Comparison of ENCODE assay signal across 10 mouse cellular contexts in genomic region chr3:101405495-101405894, GRCm38 (mm10). TPM values are rescaled to one million over a fixed set of nuclear protein-coding genes. Genes with fewer than 3 reads are reported as not detected.
A peak's percentile ranks its signal among the peaks of the same experiment; 100 is the strongest.
DNase-seq lines count a peak whose midpoint lies in the region; ATAC-seq and TF ChIP-seq lines count a peak whose summit lies in the region.
"Had no signal": no experiment of that assay in that cellular context is flagged by ENCODE, and none has a peak within 500 bp of the region (broad histone marks: within the 10 kb centered on the region; RNA-seq: fewer than 3 reads in every experiment).

No protein-coding gene starts in this region.

- H3K9me3 ChIP-seq in kidney, embryonic 14.5 days (ENCODE audit: control insufficient read depth, low read length): no peaks in the 10 kb centered on the region
- no peaks in the 10 kb centered on the region for H3K9me3 ChIP-seq in intestine, embryonic 15.5 days
- H3K9me3 ChIP-seq: embryonic facial prominence, embryonic 12.5 days; G1E had no signal

- TF ChIP-seq CTCF in kidney, adult 2 months (conservative IDR thresholded peaks at IDR 0.05; ENCODE audit: insufficient read depth, insufficient read length, low read depth, low read length): no peak
- TF ChIP-seq CTCF in lung, adult 2 months (IDR thresholded peaks at IDR 0.05; ENCODE audit: insufficient read depth, low read length): peak; percentile 12; the same call in 1 of the 2 replicates
- no peak for TF ChIP-seq CTCF in gastrocnemius, adult 2 months (IDR thresholded peaks at IDR 0.05)

- no peak for DNase-seq in kidney, adult 2 months
- DNase-seq in fat pad, adult 2 months (ENCODE audit: extremely low read depth, low read depth, low spot score): peak; percentile 74
- DNase-seq in lung, adult 2 months: no peak
- peak; percentile 83 for DNase-seq in telencephalon, adult 2 months (ENCODE audit: low read depth, low spot score)
- DNase-seq in ovary, postnatal 14 days (ENCODE audit: low spot score): no peak
- no peak for DNase-seq in gastrocnemius, adult 2 months

- H3K27me3 ChIP-seq in kidney, embryonic 14.5 days (ENCODE audit: control insufficient read depth, insufficient read depth, low read length): no peaks in the 10 kb centered on the region
- no peaks in the 10 kb centered on the region for H3K27me3 ChIP-seq in kidney, adult 2 months (replicated peaks; ENCODE audit: control insufficient read depth, insufficient read depth, low read length)
- H3K27me3 ChIP-seq in intestine, embryonic 15.5 days (replicated peaks): no peaks in the 10 kb centered on the region
- H3K27me3 ChIP-seq: embryonic facial prominence, embryonic 12.5 days had no signal

- WGBS in kidney, embryonic 14.5 days: 29% methylated on average over 10 of the region's 10 CpGs
- WGBS in kidney, adult 2 months: 61% methylated on average over 10 of the region's 10 CpGs
- 31% methylated on average over 10 of the region's 10 CpGs for WGBS in intestine, embryonic 15.5 days
- WGBS in lung, adult 2 months: 33% methylated on average over 10 of the region's 10 CpGs

- H3K4me3 ChIP-seq in kidney, embryonic 14.5 days (ENCODE audit: low read length): no peak overlapping the region
- no peak overlapping the region for H3K4me3 ChIP-seq in kidney, adult 2 months (ENCODE audit: insufficient read depth, low read depth, low read length)
- H3K4me3 ChIP-seq in intestine, embryonic 15.5 days (replicated peaks): no peak overlapping the region
- H3K4me3 ChIP-seq in lung, adult 2 months (replicated peaks; ENCODE audit: extremely low read depth, low read depth, low read length): no peak overlapping the region
- H3K4me3 ChIP-seq in gastrocnemius, adult 2 months: no peak overlapping the region
- H3K4me3 ChIP-seq: embryonic facial prominence, embryonic 12.5 days had no signal

- H3K4me2 ChIP-seq in kidney, embryonic 14.5 days (replicated peaks; ENCODE audit: low read depth, low read length): no peak overlapping the region
- peak overlapping the region; percentile 14 for H3K4me2 ChIP-seq in intestine, embryonic 15.5 days (replicated peaks)
- H3K4me2 ChIP-seq: embryonic facial prominence, embryonic 12.5 days had no signal

- no peak for TF ChIP-seq POLR2A in kidney, adult 2 months (IDR thresholded peaks at IDR 0.05; ENCODE audit: low read depth, low read length)
- TF ChIP-seq POLR2A in lung, adult 2 months (IDR thresholded peaks at IDR 0.05; ENCODE audit: borderline replicate concordance, extremely low read depth, low read depth, low read length): no peak

- intact Hi-C loops in gastrocnemius, adult 2 months (cut with DNase I): no loop called here

- H3K4me1 ChIP-seq in kidney, embryonic 14.5 days (ENCODE audit: control insufficient read depth, insufficient read depth, low read length): peaks cover 37% of the 10 kb centered on the region
- H3K4me1 ChIP-seq in kidney, adult 2 months (ENCODE audit: control insufficient read depth, insufficient read depth, low read length): no peaks in the 10 kb centered on the region
- H3K4me1 ChIP-seq in intestine, embryonic 15.5 days (replicated peaks): peaks cover 42% of the 10 kb centered on the region
- H3K4me1 ChIP-seq in lung, adult 2 months (ENCODE audit: control insufficient read depth, insufficient read depth, low read length): peaks cover 3% of the 10 kb centered on the region

- 0 out of 2 replicates have a peak, but pooled peaks have one; percentile 17 for ATAC-seq in kidney, embryonic 14.5 days (ENCODE audit: low FRiP score, low TSS enrichment)
- peak; percentile 42; the same call in 1 of the 2 replicates for ATAC-seq in intestine, embryonic 15.5 days

- H3K27ac ChIP-seq in kidney, embryonic 14.5 days (ENCODE audit: low read depth, low read length): no peak overlapping the region
- no peak overlapping the region for H3K27ac ChIP-seq in kidney, adult 2 months (ENCODE audit: insufficient read depth, low read depth, low read length)
- no peak overlapping the region for H3K27ac ChIP-seq in intestine, embryonic 15.5 days
- no peak overlapping the region for H3K27ac ChIP-seq in gastrocnemius, adult 2 months

- H3K9ac ChIP-seq in kidney, embryonic 14.5 days (ENCODE audit: low read depth, low read length): no peak overlapping the region
- H3K9ac ChIP-seq in intestine, embryonic 15.5 days: no peak overlapping the region
- H3K9ac ChIP-seq: embryonic facial prominence, embryonic 12.5 days had no signal

- H3K36me3 ChIP-seq in kidney, embryonic 14.5 days (ENCODE audit: control insufficient read depth, insufficient read depth, low read length): no peaks in the 10 kb centered on the region
- H3K36me3 ChIP-seq in kidney, adult 2 months (ENCODE audit: control insufficient read depth, insufficient read depth, low read length): no peaks in the 10 kb centered on the region
- H3K36me3 ChIP-seq in intestine, embryonic 15.5 days: no peaks in the 10 kb centered on the region
- H3K36me3 ChIP-seq: embryonic facial prominence, embryonic 12.5 days had no signal

RNA-seq across cellular contexts. Expression of gene Igsf3, which starts 28.6 kb away (rescaled TPM):
- polyA plus RNA-seq in kidney, embryonic 14.5 days (2014; fragmentation: Nextera tagmentation; extraction: Ambion mirVana): 15.1 and 16.9 TPM in 2 replicates
- polyA plus RNA-seq in kidney, adult 2 months (2012; rRNA removed): 2.6 and 2.9 TPM in 2 replicates
- polyA plus RNA-seq in intestine, embryonic 15.5 days (2015; fragmentation: Nextera tagmentation; extraction: Ambion mirVana): 21.3 and 22.4 TPM in 2 replicates
- polyA plus RNA-seq in lung, adult 2 months (2012; rRNA removed): 7.3 and 8.0 TPM in 2 replicates
- 1 to 10 TPM; 3.0 to 3.2 TPM for total RNA-seq in gastrocnemius, adult 2 months (2021)

Comparison
In these comparisons a context has a peak if more than half of its experiments do, and no peak if none do; other contexts are left out.
1. DNase-seq: peak in fat pad, adult 2 months (single experiment) and telencephalon, adult 2 months (single experiment); none in kidney, adult 2 months (single experiment), lung, adult 2 months (single experiment), ovary, postnatal 14 days (single experiment) and gastrocnemius, adult 2 months (single experiment).